Mouse (Mus musculus) small intestine, adult 2 months (tissue): ENCODE results near the gene Fignl2.

ENCODE experiments used
- CTCF ChIP-seq: fragments of 200-500 bp; IDR thresholded peaks from 2 replicates; pipeline ENCODE4 v1.5.1; 2012; ENCODE audit warnings: low read depth, mild to moderate bottlenecking, control low read depth, inconsistent platforms, low read length, moderate library complexity, mixed read lengths; ENCODE audit not compliant: insufficient replicate concordance, insufficient read length; ENCODE audit errors: extremely low read depth
- POLR2A ChIP-seq: fragments of 200-500 bp; IDR thresholded peaks from 2 replicates; pipeline ENCODE4 v1.6.1; 2012; ENCODE audit warnings: low read depth, mild to moderate bottlenecking, control low read depth, inconsistent platforms, low read length, moderate library complexity

DNA sequence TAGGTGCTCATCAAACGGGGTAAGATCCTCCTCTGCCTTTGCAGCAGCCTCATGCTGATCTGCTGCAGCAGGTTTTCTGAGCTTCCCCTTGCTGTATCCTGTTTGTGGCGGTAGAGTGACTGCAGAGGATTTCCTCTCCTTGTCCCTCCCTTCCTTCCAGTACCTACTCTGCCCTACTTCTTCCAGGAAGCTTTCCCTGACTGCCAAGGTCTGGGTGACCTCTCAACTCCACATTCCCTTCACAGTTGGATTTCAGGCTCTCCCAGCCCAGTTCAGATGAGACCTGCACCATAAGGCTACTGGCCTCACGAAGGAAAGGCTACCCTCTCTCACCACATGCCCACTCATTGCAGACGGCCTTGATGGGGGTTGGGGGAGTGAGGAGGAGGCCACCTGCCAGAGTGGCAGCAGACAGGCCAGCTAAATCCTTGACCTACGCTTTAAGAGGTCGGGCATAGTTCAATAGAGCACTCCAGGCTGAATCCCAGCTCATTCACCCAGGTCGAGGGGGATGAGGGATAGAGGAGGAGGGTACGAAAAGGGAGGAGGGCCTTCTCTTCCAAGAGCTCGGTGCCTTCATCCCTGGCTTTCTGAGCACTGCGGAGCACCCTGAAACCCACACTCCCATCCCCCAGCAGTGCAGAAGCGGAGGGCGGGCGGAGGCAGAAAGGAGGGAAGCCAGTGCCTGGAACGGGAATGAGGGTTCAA lies 13.9 kb upstream of the Fignl2 start:
- TF ChIP-seq POLR2A (no peak), CTCF (no peak)
